Mouse (Mus musculus): ENCODE results near the gene Ddit4. TPM values are rescaled to one million over a fixed set of nuclear protein-coding genes. Genes with fewer than 3 reads are reported as not detected.
A peak's percentile ranks its signal among the peaks of the same experiment; 100 is the strongest.

The Ddit4 gene
- total RNA-seq, 2 experiments from 2014 or later = 15.4 to 183 TPM

DNA sequence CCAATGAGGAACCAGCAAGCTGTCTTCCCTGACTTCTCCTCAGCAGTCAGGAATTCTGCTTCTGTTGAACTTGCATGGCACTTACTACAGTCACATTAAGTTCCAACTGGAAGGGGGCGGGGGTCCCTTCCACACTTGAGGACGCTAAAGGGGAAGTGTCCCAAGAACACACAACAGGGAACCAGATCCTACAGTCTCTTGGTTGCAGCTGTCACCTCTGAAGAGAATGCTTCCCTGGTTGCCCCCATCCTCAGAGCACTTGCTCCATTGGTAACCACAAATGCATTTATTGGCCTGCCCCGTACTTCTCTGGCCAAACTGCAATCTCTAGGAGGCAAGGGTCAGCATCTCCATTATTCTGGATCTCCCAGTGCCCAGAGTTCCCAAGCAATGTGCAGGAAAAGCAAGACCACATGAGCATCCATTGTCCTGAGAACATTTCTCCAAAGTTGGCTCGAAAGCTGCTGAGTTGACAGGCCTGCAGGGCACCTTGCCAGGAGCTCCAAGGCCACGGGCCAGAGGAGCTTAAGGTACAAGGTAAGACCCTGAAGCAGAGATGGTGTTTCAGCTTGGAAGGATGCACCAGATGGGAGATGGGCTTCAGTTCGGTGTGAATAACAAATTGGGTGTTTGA, 15.8 kb upstream of the Ddit4 start:
- Histone ChIP-seq H3K4me3 (no peak overlapping the region), H3K27ac (peak overlapping the region; percentile 69)
- peak; percentile 68 for DNase-seq
- TF ChIP-seq CTCF (IDR thresholded peaks at IDR 0.05) = no peak
- intact Hi-C loops (cut with DNase I) = no loop called here

DNA sequence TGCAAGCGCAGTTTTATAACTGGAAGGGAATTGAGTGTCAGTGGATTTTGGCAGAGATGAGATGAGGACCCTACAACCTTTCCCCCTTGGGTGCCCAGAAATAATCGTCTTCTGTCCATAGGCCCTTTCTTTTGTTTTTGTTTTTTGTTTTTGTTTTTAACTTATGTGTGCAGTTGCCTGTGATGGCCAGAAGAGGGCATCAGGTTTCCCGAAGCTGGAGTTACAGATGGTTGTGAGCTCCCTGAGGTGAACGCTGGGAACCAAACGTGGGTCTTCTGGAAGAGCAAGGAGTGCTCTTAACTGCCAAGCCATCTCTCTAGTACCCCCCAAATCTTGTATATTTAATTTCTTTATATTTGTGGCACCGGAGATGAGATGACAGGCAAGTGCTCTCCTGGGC, 15.1 kb upstream of the Ddit4 start:
- DNase-seq = no peak
- H3K4me3 ChIP-seq = no peak overlapping the region
- peak; percentile 37; the same call in 1 of the 2 replicates for TF ChIP-seq CTCF (IDR thresholded peaks at IDR 0.05)
- H3K27ac ChIP-seq = peak overlapping the region; percentile 69
- intact Hi-C loops (cut with DNase I) = no loop called here

DNA sequence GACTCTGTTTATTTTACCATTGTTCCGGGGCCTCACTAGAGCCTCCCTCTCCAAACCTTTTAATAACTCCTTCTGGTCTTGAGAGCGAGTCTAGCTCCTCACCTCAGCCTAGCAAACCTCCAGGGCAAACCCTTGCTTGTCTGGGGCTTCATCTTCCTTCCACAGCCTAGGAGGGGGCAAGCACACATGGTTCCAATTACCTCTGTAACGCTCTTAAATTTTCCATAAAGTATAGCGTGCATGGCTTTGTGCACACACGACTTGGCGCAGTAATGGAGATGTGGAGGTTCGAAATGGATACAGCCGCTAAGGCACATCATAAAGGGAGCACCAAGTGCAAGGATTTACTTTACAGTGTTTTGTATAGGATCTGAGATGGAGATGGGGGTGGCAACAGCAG, 14.2 kb upstream of the Ddit4 start:
- intact Hi-C loops (cut with DNase I) = no loop called here
- H3K27ac ChIP-seq = peak overlapping the region; percentile 35

DNA sequence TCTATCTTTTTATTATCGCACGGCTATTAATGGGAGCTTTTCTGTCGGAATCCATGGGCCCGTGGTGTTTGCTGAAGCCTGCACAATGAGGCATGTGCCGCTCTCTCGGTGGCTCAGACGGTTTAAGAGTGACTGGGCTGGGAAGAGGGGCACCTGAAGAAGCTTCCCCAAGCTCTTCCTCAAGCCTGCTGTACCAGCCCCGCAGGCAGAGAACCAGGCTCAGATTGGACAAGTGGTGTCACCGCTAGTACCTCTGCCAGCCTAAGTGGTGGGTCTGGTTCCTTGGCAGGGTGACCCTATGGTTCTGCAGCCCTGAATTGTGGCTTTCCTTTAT, 13.7 kb upstream of the Ddit4 start:
- TF ChIP-seq CTCF (IDR thresholded peaks at IDR 0.05) = no peak
- Histone ChIP-seq H3K4me3 (no peak overlapping the region), H3K27ac (peak overlapping the region; percentile 35)
- intact Hi-C loops (cut with DNase I) = no loop called here
- DNase-seq = no peak

More for the DNA sequence above, 14.2 kb upstream of the Ddit4 start:
- TF ChIP-seq CTCF (IDR thresholded peaks at IDR 0.05) = no peak
- no peak for DNase-seq
- no peak overlapping the region for H3K4me3 ChIP-seq

DNA sequence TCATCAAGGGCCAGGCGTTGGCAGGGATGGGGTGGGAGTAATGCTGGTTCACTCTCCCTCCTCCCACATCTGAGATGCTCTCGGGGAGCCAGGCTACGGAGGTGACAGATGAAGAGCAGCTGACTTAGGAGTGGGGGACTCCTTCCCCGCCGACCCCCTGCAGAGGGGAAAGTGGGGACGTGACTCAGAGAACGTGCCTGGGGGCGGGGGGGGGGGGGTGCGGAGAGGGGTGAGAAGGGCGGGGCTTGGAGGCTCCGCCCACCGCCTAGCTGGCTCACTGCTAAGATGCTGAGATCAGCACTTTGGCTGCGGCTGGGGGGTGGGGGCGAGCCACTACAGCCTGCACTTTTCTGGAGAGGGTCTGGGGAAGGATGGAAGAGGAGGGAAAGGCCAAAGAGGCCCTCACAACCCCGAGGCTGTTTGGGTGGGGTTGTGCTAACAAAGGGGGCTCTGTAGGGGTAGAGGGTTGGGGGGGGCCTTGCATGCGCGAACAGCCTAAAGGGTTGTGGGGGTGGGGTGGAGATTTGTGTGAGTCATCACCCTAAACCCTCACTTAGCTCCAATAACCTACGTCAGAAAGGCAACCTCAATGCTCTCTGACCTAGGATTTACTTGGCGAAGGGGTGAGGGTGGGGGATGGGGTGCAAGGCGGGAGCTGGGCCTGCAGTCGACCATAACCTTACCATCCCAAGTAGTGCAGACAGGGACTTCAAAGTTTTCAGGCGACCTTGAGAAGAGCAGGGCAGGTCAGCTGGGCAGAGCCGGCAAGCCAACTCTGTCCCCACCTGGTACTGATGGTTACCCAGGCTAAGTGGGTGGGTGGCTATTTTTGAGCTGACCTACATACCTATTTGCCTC, 13.1 kb upstream of the Ddit4 start:
- H3K27ac ChIP-seq = peak overlapping the region; percentile 35
- TF ChIP-seq CTCF (IDR thresholded peaks at IDR 0.05) = no peak
- intact Hi-C loops (cut with DNase I) = no loop called here
- H3K4me3 ChIP-seq = peak overlapping the region; percentile 3; the same call in 1 of the 2 replicates
- DNase-seq = peak; percentile 52

DNA sequence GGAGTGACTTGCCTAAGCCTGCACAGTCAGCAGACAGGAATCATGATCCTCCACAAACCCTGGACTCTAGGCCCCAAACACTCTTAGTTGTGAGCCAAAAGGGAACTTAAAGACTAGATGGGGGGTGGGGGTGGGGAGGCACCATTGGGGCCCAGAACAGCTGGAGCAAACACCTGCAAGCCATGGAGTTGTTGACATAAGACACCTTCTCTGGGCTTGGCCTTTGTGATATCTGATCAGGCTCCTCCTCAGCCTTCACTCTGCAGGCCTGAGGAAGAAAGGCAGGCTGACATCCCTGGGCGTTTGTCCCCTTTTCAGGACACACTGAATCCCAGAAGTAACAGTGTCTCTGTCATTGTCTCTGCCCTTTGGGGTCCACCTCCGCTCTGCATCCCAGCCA, 12.0 kb upstream of the Ddit4 start:
- Histone ChIP-seq H3K4me3 (no peak overlapping the region), H3K27ac (no peak overlapping the region)
- intact Hi-C loops (cut with DNase I) = no loop called here
- TF ChIP-seq CTCF (IDR thresholded peaks at IDR 0.05) = no peak
- no peak for DNase-seq

DNA sequence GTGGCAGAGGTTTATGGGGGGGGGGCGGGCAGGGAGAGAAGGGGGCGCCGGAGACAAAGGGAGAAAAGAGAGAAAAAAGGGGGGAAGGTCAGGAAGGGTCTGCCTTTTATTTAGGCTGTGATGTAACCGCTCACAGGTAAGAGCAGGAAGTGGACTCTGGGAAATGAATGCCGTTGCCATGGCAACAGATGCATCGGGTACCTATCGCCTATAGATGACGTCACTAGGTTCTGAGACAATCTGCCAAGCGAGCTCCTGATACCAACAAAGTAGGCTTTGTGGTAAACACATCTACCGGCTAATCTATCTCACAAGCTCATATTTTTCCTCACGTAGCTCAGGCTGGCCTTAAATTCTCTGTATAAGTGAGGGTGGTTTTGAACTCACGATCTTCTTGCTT, 7.9 kb upstream of the Ddit4 start:
- intact Hi-C loops (cut with DNase I) = no loop called here
- no peak for DNase-seq
- no peak for TF ChIP-seq CTCF (IDR thresholded peaks at IDR 0.05)
- no peak overlapping the region for H3K27ac ChIP-seq
- no peak overlapping the region for H3K4me3 ChIP-seq

DNA sequence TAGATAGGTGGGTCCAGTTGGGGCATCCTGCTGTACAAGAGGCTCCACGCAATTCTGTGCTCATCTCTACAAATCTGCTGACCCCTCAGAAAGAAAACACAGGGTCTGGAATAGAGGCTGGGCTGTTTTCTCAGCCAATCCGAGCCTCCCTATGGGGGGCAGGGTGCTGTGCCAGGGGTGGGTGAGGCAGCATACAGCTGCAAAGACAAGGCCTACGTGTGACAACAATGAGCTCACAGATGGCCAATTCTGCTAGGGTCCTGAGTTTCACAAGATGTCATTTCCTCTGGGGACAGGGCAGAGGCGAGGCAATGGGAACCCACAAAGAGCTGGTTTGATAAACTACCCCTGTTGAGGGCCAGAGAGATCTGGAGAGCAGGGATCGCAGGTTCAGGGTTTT, 6.8 kb upstream of the Ddit4 start:
- peak; percentile 41 for DNase-seq
- no peak for TF ChIP-seq CTCF (IDR thresholded peaks at IDR 0.05)
- H3K27ac ChIP-seq = peak overlapping the region; percentile 84
- intact Hi-C loops (cut with DNase I) = no loop called here
- peak overlapping the region; percentile 34; the same call in 1 of the 2 replicates for H3K4me3 ChIP-seq

DNA sequence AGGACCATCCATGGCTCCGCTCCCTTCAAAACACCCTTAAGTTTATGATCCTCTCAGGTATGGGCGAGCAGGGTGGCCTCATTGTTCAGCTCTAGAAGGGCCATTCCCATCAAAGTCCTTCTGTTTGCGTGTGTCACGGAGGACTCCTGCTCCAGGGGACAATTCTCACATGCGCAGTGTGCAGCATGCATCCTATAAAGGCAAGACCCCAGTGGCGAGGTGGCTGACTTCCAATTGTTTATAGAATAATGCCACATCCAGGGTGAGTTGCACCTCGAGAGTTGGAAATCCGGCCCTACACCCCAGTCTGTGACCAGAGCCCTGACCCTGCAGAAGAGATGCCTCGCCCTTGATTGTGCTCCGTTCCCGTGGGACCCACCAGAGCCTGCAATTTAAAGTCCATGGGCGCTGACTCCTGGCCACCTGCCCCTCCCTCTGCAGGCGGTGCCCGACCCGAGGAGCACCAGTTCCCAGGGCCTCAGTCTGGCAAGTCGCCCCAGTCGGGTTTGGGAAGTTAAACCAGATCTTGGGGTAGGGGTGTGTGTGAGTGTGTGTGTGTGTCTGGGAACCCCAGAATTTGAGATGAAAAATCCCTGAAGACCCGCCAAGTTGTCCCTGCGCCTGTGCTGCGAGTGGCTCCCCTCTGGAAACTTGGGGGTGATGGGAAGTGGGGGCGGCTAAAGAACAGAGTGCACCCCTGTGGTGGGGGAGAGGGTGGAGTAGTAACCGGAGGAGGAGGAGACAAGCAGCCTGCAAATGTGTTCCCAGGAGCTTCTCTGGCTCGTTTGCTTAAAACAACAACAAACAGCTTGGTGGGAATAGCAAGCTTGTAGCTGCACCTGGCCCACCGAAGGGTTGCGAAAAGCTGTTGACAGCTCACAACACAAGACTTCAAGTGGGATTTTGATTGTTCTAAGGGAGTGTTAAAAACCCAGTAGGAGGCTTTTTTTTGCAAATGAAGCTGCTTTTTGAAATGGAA, 5.8 kb upstream of the Ddit4 start:
- intact Hi-C loops (cut with DNase I) = no loop called here
- TF ChIP-seq CTCF (IDR thresholded peaks at IDR 0.05) = no peak
- DNase-seq = peak; percentile 78
- Histone ChIP-seq H3K27ac (peak overlapping the region; percentile 84), H3K4me3 (peak overlapping the region; percentile 34)

DNA sequence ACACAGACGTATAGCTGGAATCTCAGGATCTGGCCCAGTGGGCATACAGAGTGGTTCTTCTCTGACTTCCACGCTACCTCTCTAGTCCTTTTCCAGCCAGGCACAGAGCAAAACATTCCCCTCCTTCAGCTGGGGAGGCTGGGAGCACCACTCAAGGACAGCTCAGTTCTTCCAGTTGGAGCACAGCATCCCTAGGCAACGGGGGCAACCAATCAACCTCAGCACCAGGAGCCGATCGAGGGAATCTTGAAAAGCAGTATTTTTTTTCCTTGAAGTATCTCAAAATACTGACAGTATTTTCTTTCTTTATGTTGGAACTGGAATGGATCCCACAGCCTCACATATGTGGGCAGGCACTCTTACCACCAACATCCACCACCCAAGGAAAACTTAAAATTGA, 5.0 kb upstream of the Ddit4 start:
- H3K27ac ChIP-seq = peak overlapping the region; percentile 84
- intact Hi-C loops (cut with DNase I) = no loop called here
- no peak for DNase-seq
- H3K4me3 ChIP-seq = no peak overlapping the region
- no peak for TF ChIP-seq CTCF (IDR thresholded peaks at IDR 0.05)

DNA sequence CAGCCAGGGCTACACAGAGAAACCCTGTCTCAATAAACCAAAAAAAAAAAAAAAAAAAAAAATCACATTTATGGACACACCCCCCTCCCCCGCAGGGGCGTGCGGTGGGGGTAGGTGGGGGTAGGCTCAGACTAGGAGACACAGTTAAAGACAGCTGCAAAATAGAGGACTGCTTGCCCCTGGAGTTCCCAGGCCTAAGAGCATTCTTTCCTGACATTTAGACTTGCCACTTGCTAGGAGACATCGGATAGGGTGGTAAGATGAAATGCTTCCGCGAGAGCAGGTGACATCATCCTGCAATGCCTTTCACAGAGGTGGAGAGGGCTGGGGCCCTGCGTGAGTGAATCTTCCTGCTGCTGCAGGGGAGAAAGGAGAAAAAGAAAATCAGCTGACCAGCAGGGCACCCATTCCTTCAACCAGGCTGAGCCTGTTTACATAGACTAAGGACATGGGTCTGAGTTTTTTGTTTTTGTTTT, 2.0 kb upstream of the Ddit4 start:
- TF ChIP-seq CTCF (IDR thresholded peaks at IDR 0.05) = no peak
- DNase-seq = no peak
- Histone ChIP-seq H3K27ac (peak overlapping the region; percentile 92), H3K4me3 (no peak overlapping the region)
- intact Hi-C loops (cut with DNase I) = loop anchor here (2.0 kb wide), 1 partner anchor 49 kb away; the partner anchor contains the start of genes Anapc16 and Ascc1

All from gastrocnemius, adult 2 months (tissue).